Mouse (Mus musculus) mouse trophoblast stem cell (cell line): ENCODE measurements around the gene Ceacam3.
"Not testable (repeated sequence)": the region's sequence is repeated elsewhere in the genome, so short reads cannot be mapped to it uniquely, and the experiment has no call there.

ENCODE experiments used
- in situ Hi-C, 2 experiments: fragments of 300-500 bp; cut with MseI, MboI; formaldehyde crosslinking; loops; 2 replicates in 1 of 2; 3 replicates in 1 of 2; pipeline ENCODE4 v1.15.1; 2025

Ceacam3 gene

GRCm38 (mm10) chr7:17149931-17150330, at the start of gene Ceacam3:
Gene Ceacam3 (plus strand): TSS chr7:17150282.
- in situ Hi-C loops: loop anchor here (25.0 kb wide), 3 partner anchors 487 to 1012 kb away; no protein-coding TSS in a partner anchor

- in situ Hi-C loops: not testable (repeated sequence)
Observed at GRCm38 (mm10) chr7:17101631-17102030, 48.5 kb upstream of the Ceacam3 start.

- in situ Hi-C loops: no loop called here
Observed at GRCm38 (mm10) chr7:17135307-17135706, 14.8 kb upstream of the Ceacam3 start.

GRCm38 (mm10) chr7:17155634-17156033, 5.6 kb downstream of the Ceacam3 start:
- in situ Hi-C loops: loop anchor here (25.0 kb wide), 3 partner anchors 482 to 1007 kb away; no protein-coding TSS in a partner anchor

GRCm38 (mm10) chr7:17156885-17157677, 7.0 kb downstream of the Ceacam3 start:
- in situ Hi-C loops: loop anchor here (25.0 kb wide), 3 partner anchors 480 to 1005 kb away; no protein-coding TSS in a partner anchor

GRCm38 (mm10) chr7:17159011-17159410, 8.9 kb downstream of the Ceacam3 start:
- in situ Hi-C loops: loop anchor here (25.0 kb wide), 3 partner anchors 478 to 1003 kb away; no protein-coding TSS in a partner anchor

GRCm38 (mm10) chr7:17171827-17172226, 21.7 kb downstream of the Ceacam3 start:
- in situ Hi-C loops: loop anchor here (25.0 kb wide), 3 partner anchors 465 to 990 kb away; no protein-coding TSS in a partner anchor

- in situ Hi-C loops: no loop called here
Observed at GRCm38 (mm10) chr7:17203177-17203576, 53.1 kb downstream of the Ceacam3 start, which contains the start of gene Psg29. Gene Psg29 (plus strand): TSS chr7:17203477.

- in situ Hi-C loops: no loop called here
Observed at GRCm38 (mm10) chr7:17205530-17206184, 55.6 kb downstream of the Ceacam3 start.
